Mouse (Mus musculus) kidney, adult 2 months (tissue): ENCODE measurements around the gene Gm3642. TPM values are rescaled to one million over a fixed set of nuclear protein-coding genes. Genes with fewer than 3 reads are reported as not detected.
"Not testable (repeated sequence)": the region's sequence is repeated elsewhere in the genome, so short reads cannot be mapped to it uniquely, and the experiment has no call there.

ENCODE experiments used
- DNase-seq: peaks from one replicate; pipeline ENCODE4 v3.0.0; 2021
- H3K27ac ChIP-seq: fragments of 200-500 bp; 2 replicates; pipeline ENCODE4 v1.5.1; 2012; ENCODE audit warnings: low read depth, low read length, control low read depth, inconsistent platforms; ENCODE audit not compliant: insufficient read depth
- H3K27me3 ChIP-seq: fragments of 200-500 bp; replicated peaks from 2 replicates; pipeline ENCODE4 v1.6.1; 2012; ENCODE audit warnings: mild to moderate bottlenecking, moderate library complexity, low read length, inconsistent platforms; ENCODE audit not compliant: control insufficient read depth, insufficient read depth
- H3K36me3 ChIP-seq: fragments of 200-500 bp; 2 replicates; pipeline ENCODE4 v1.6.1; 2012; ENCODE audit warnings: mild to moderate bottlenecking, moderate library complexity, low read length, inconsistent platforms; ENCODE audit not compliant: control insufficient read depth, insufficient read depth
- H3K4me1 ChIP-seq: fragments of 200-500 bp; 2 replicates; pipeline ENCODE4 v1.6.1; 2011; ENCODE audit warnings: low read length; ENCODE audit not compliant: control insufficient read depth, insufficient read depth
- H3K4me3 ChIP-seq: fragments of 200-500 bp; 2 replicates; pipeline ENCODE4 v1.5.1; 2011; ENCODE audit warnings: mild to moderate bottlenecking, low read depth, low read length, control low read depth; ENCODE audit not compliant: insufficient read depth
- WGBS: fragments of 180-500 bp; shearing (Covaris S2); methylation state at CpG from one replicate; pipeline ENCODE4 v1.1.7; 2018; 5-methylcytosine and 5-hydroxymethylcytosine counted together
- polyA plus RNA-seq: library from polyadenylated mRNA; depleted of rRNA; stranded (reverse); fragments of >200 nt; gene quantifications from 2 replicates; pipeline ENCODE4 v1.2.3, GENCODE M21; 2012; rRNA removed

The Gm3642 gene
- not detected in 2 replicates for polyA plus RNA-seq

DNA sequence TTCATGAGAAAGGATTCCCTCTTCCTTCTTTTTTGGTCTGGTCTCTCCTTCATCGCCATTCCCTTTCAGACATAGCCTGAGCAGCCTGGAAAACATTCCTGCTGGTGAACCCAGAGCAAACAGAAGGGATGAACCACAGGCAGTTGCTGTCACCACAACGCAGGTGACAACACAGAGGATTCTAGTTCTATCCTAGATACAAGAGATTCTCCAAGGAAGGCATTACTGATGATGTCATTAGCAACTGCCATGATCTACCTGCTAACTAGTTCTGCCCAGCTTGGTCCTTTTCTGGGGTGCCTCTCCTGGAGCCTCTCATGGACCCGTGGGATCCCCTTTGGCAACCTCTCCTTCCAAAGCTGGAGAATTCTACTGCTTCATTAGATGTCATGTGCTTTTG, at the start of gene Gm3642:
Gene Gm3642 (minus strand): TSS at position 101 of the 400 bp plus-strand sequence.
- H3K4me1 ChIP-seq, H3K27ac ChIP-seq, H3K36me3 ChIP-seq, H3K4me3 ChIP-seq, H3K27me3 ChIP-seq, DNase-seq: not testable (repeated sequence)
- no CpG with 5 or more reads among the region's 3 CpGs for WGBS

DNA sequence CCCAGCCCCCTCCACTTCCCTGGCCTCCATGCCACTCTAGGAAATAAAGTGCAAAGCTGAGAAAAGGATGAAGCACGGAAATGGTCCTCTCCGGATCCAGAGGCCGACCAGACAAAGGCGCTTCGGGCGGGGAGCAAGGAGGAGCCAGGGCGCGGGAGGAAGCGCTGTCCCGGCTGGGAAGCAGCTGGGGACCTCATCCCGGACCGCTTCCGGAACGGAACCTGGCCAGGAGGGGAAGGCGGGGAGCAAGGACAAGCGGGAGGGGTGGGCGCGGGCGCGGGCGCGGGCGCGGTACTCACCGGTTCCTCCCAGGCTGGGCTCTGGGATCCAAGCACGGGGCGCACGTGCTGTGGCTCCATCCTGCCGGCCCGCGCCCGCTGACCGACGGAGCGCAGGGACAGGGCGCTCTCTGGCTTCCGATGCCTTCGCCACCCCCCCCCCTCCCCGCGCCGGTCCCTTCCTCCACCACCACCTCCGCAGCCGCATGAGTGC, 49.5 kb upstream of the Gm3642 start, which contains the start of gene Gm3667:
Gene Gm3667 (minus strand): TSS at position 442 of the 492 bp plus-strand sequence.
- DNase-seq, result peak; percentile 2
- H3K27me3 ChIP-seq, H3K4me1 ChIP-seq, H3K4me3 ChIP-seq, H3K27ac ChIP-seq, H3K36me3 ChIP-seq: not testable (repeated sequence)
- under 1% methylated on average over 26 of the region's 43 CpGs for WGBS

DNA sequence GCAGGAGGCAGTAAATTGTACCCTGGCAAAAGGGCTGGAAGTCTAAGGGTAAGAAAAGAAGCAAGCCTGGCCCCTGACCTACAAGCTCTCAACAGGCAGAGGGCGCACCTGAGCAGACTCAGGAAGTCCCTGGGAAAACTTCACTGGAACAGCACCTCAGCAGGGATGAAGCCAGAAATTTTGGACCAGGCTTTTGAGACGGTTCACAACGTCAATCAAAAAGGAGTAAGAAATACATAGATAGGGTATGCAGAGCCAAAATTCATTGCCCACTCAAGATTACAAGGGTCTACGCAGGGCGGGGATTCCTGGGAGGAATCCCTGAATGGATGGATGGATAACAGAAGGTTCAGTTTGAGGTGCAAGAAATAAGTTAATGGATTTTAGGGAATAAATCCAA, 48.7 kb upstream of the Gm3642 start:
- not testable (repeated sequence) for H3K4me1 ChIP-seq, H3K27ac ChIP-seq, H3K27me3 ChIP-seq, H3K36me3 ChIP-seq, H3K4me3 ChIP-seq
- peak; percentile 16 for DNase-seq
- 7% methylated on average over 5 of the region's 5 CpGs for WGBS

DNA sequence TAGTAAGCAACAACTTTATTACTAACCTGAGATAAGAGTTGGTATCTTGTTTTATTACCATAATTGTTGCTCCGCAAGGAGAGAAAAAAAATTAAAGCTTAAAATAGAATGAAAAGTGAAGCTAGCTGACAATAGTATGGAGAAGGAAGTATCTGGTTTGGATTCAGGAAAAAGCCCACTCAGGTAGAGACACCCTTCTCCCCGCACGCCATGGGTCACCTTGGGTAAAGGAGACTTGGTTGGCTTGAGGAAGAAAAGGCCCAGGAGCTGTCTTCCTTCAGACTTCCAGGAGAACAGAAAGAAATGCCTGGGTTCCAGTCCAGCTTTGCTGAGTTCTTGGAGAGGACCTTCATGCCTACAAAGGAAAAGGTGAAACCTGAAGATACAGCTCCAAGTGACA, 16.8 kb downstream of the Gm3642 start:
- DNase-seq, H3K36me3 ChIP-seq: not testable (repeated sequence)
- 92% methylated on average over 3 of the region's 3 CpGs for WGBS

More for the DNA sequence above, 16.8 kb downstream of the Gm3642 start:
- H3K4me1 ChIP-seq, H3K27ac ChIP-seq, H3K4me3 ChIP-seq, H3K27me3 ChIP-seq: not testable (repeated sequence)

Other genes with a start within 250 kb of the Gm3642 start
- 0.06 TPM in 1 of 2 replicates, not detected in the other for gene Gm3629, start 249.7 kb downstream of the Gm3642 start, polyA plus RNA-seq
- gene Gm3460, start 217.9 kb downstream of the Gm3642 start, polyA plus RNA-seq, result not detected in 2 replicates
- gene Gm10251, start 156.1 kb downstream of the Gm3642 start, polyA plus RNA-seq, result 0.07 TPM in 1 of 2 replicates, not detected in the other
- not detected in 2 replicates for gene Gm8050, start 120.1 kb downstream of the Gm3642 start, polyA plus RNA-seq
- gene Gm3636, start 98.0 kb downstream of the Gm3642 start, polyA plus RNA-seq, result 0.06 TPM in 1 of 2 replicates, not detected in the other
- not detected in 2 replicates for gene Gm8362, start 65.9 kb downstream of the Gm3642 start, polyA plus RNA-seq
- not detected in 2 replicates for gene Gm3667, start 49.7 kb upstream of the Gm3642 start, polyA plus RNA-seq
- gene Gm6356, start 133.5 kb upstream of the Gm3642 start, polyA plus RNA-seq, result not detected in 2 replicates
- gene Gm10406, start 187.1 kb upstream of the Gm3642 start, polyA plus RNA-seq, result not detected in 2 replicates
- not detected in 2 replicates for gene Gm3685, start 204.7 kb upstream of the Gm3642 start, polyA plus RNA-seq